Mouse (Mus musculus): Measurements from ENCODE around the gene Insr.
"Not testable (repeated sequence)": the region's sequence is repeated elsewhere in the genome, so short reads cannot be mapped to it uniquely, and the experiment has no call there.

The Insr gene

GRCm38 (mm10) chr8:3232601-3233000 is 46.8 kb downstream of the Insr start:
- DNase-seq (ENCODE audit: low spot score): no peak

- no peak for DNase-seq (ENCODE audit: low spot score)
Observed at GRCm38 (mm10) chr8:3230118-3231060, 49.0 kb downstream of the Insr start.

- DNase-seq (ENCODE audit: low spot score): no peak
Observed at GRCm38 (mm10) chr8:3227423-3227822, 52.0 kb downstream of the Insr start.

GRCm38 (mm10) chr8:3225731-3226130 is 53.7 kb downstream of the Insr start:
- no peak for DNase-seq (ENCODE audit: low spot score)

GRCm38 (mm10) chr8:3225184-3225583 is 54.2 kb downstream of the Insr start:
- DNase-seq (ENCODE audit: low spot score): no peak

GRCm38 (mm10) chr8:3222636-3222965 is 56.8 kb downstream of the Insr start:
- no peak for DNase-seq (ENCODE audit: low spot score)

GRCm38 (mm10) chr8:3221960-3222635 is 57.3 kb downstream of the Insr start:
- DNase-seq (ENCODE audit: low spot score): no peak

- peak; percentile 90 for DNase-seq (ENCODE audit: low spot score)
Observed at GRCm38 (mm10) chr8:3221047-3221959, 58.1 kb downstream of the Insr start.

- no peak for DNase-seq (ENCODE audit: low spot score)
Observed at GRCm38 (mm10) chr8:3220502-3220901, 58.9 kb downstream of the Insr start.

- no peak for DNase-seq (ENCODE audit: low spot score)
Observed at GRCm38 (mm10) chr8:3219921-3220411, 59.5 kb downstream of the Insr start.

GRCm38 (mm10) chr8:3219266-3219665 is 60.2 kb downstream of the Insr start:
- no peak for DNase-seq (ENCODE audit: low spot score)

GRCm38 (mm10) chr8:3216541-3217092 is 62.8 kb downstream of the Insr start:
- no peak for DNase-seq (ENCODE audit: low spot score)

GRCm38 (mm10) chr8:3215561-3215960 is 63.9 kb downstream of the Insr start:
- DNase-seq (ENCODE audit: low spot score): no peak

GRCm38 (mm10) chr8:3214601-3215000 is 64.8 kb downstream of the Insr start:
- no peak for DNase-seq (ENCODE audit: low spot score)

GRCm38 (mm10) chr8:3211456-3211855 is 68.0 kb downstream of the Insr start:
- DNase-seq (ENCODE audit: low spot score): no peak

GRCm38 (mm10) chr8:3209960-3210359 is 69.5 kb downstream of the Insr start:
- no peak for DNase-seq (ENCODE audit: low spot score)

GRCm38 (mm10) chr8:3209268-3209667 is 70.1 kb downstream of the Insr start:
- no peak for DNase-seq (ENCODE audit: low spot score)

GRCm38 (mm10) chr8:3208729-3209128 is 70.7 kb downstream of the Insr start:
- no peak for DNase-seq (ENCODE audit: low spot score)

- no peak for DNase-seq (ENCODE audit: low spot score)
Observed at GRCm38 (mm10) chr8:3204758-3205443, 74.5 kb downstream of the Insr start.

GRCm38 (mm10) chr8:3202792-3203191 is 76.6 kb downstream of the Insr start:
- no peak for DNase-seq (ENCODE audit: low spot score)

- DNase-seq (ENCODE audit: low spot score): not testable (repeated sequence)
Observed at GRCm38 (mm10) chr8:3194297-3194696, 85.1 kb downstream of the Insr start.

Data from T-cell, adult 2 months (primary cell).